Mouse (Mus musculus) hindbrain, postnatal 0 days (tissue): ENCODE results near the gene Tent4b. TPM values are rescaled to one million over a fixed set of nuclear protein-coding genes. Genes with fewer than 3 reads are reported as not detected.
A peak's percentile ranks its signal among the peaks of the same experiment; 100 is the strongest.
"Not testable (repeated sequence)": the region's sequence is repeated elsewhere in the genome, so short reads cannot be mapped to it uniquely, and the experiment has no call there.

Experiments used
- ATAC-seq: fragments of 200-750 bp; cut with Nextera tagmentation; 2 replicates; pipeline ENCODE4 v1.8.0; 2017; ENCODE audit warnings: mild to moderate bottlenecking, moderate TSS enrichment, moderate library complexity
- DNase-seq: peaks from one replicate; pipeline ENCODE4 v3.0.0-alpha.2; 2015; ENCODE audit warnings: low spot score
- H3K27ac ChIP-seq: fragments of 300-500 bp; sonication (generic); 2 replicates; pipeline ENCODE4 v1.5.1; 2014; ENCODE audit warnings: mild to moderate bottlenecking
- H3K27me3 ChIP-seq: fragments of 300-500 bp; sonication (generic); 2 replicates; pipeline ENCODE4 v1.6.1; 2014; ENCODE audit warnings: low read length, mixed read lengths; ENCODE audit not compliant: insufficient read depth
- H3K36me3 ChIP-seq: fragments of 300-500 bp; sonication (generic); 2 replicates; pipeline ENCODE4 v1.6.1; 2014; ENCODE audit warnings: low read length, mixed read lengths; ENCODE audit not compliant: insufficient read depth
- H3K4me1 ChIP-seq: fragments of 300-500 bp; sonication (generic); 2 replicates; pipeline ENCODE4 v1.6.1; 2014; ENCODE audit warnings: antibody characterized with exemption, low read length, mixed read lengths; ENCODE audit not compliant: insufficient read depth
- H3K4me2 ChIP-seq: fragments of 300-500 bp; sonication (generic); 2 replicates; pipeline ENCODE4 v1.6.1; 2014; ENCODE audit warnings: low read depth, mild to moderate bottlenecking, low read length, moderate library complexity, mixed read lengths
- H3K4me3 ChIP-seq: fragments of 300-500 bp; sonication (generic); 2 replicates; pipeline ENCODE4 v1.5.1; 2014; ENCODE audit warnings: low read length
- H3K9ac ChIP-seq: fragments of 300-500 bp; sonication (generic); replicated peaks from 2 replicates; pipeline ENCODE4 v1.6.1; 2014; ENCODE audit warnings: mild to moderate bottlenecking, low read length, moderate library complexity, mixed read lengths
- H3K9me3 ChIP-seq: fragments of 300-500 bp; sonication (generic); 2 replicates; pipeline ENCODE4 v1.6.1; 2016; ENCODE audit warnings: low read length, mixed read lengths
- CTCF ChIP-seq: IDR thresholded peaks from 2 replicates; pipeline ENCODE4 v1.5.1; 2016; ENCODE audit warnings: antibody characterized with exemption, control low read depth, low read depth
- WGBS: fragments of 180-500 bp; shearing (Covaris S2); extraction: QIAGEN DNeasy Blood & Tissue Kit; methylation state at CpG from one replicate; pipeline ENCODE4 v1.1.7; 2014; 5-methylcytosine and 5-hydroxymethylcytosine counted together
- polyA plus RNA-seq: library from polyadenylated mRNA; unstranded; fragments of >200 nt; fragmentation: Nextera tagmentation; extraction: Ambion mirVana; gene quantifications from 2 replicates; pipeline ENCODE4 v1.2.1, GENCODE M21; 2015
- total RNA-seq: library from RNA; depleted of rRNA; stranded (reverse); fragments of >200 nt; gene quantifications from 2 replicates; pipeline ENCODE4 v1.2.3, GENCODE M21; 2014

The Tent4b gene
- total and polyA plus RNA-seq, 2 experiments from 2014 or later = 7.9 to 33.6 TPM

- TF ChIP-seq CTCF = no peak
- H3K27ac ChIP-seq = no peak overlapping the region
- DNase-seq (no peak), ATAC-seq (no peak)
- no peaks in the 10 kb centered on the region for H3K9me3 ChIP-seq
- 55% methylated on average over 9 of the region's 9 CpGs for WGBS
- no peaks in the 10 kb centered on the region for H3K36me3 ChIP-seq
- H3K9ac ChIP-seq = no peak overlapping the region
- H3K4me1 ChIP-seq = peaks cover 12% of the 10 kb centered on the region
- no peaks in the 10 kb centered on the region for H3K27me3 ChIP-seq
- no peak overlapping the region for H3K4me2 ChIP-seq
- no peak overlapping the region for H3K4me3 ChIP-seq
Measured at GRCm38 (mm10) chr8:88206016-88206415, 7.0 kb downstream of the Tent4b start.

GRCm38 (mm10) chr8:88207121-88207821 lies 8.3 kb downstream of the Tent4b start:
- Histone ChIP-seq H3K9ac (no peak overlapping the region), H3K36me3 (no peaks in the 10 kb centered on the region), H3K27ac (no peak overlapping the region), H3K4me3 (no peak overlapping the region), H3K4me2 (no peak overlapping the region), H3K4me1 (no peaks in the 10 kb centered on the region), H3K9me3 (no peaks in the 10 kb centered on the region), H3K27me3 (no peaks in the 10 kb centered on the region)
- TF ChIP-seq CTCF = no peak
- no peak for ATAC-seq
- DNase-seq = no peak
- 80% methylated on average over 7 of the region's 7 CpGs for WGBS

DNA sequence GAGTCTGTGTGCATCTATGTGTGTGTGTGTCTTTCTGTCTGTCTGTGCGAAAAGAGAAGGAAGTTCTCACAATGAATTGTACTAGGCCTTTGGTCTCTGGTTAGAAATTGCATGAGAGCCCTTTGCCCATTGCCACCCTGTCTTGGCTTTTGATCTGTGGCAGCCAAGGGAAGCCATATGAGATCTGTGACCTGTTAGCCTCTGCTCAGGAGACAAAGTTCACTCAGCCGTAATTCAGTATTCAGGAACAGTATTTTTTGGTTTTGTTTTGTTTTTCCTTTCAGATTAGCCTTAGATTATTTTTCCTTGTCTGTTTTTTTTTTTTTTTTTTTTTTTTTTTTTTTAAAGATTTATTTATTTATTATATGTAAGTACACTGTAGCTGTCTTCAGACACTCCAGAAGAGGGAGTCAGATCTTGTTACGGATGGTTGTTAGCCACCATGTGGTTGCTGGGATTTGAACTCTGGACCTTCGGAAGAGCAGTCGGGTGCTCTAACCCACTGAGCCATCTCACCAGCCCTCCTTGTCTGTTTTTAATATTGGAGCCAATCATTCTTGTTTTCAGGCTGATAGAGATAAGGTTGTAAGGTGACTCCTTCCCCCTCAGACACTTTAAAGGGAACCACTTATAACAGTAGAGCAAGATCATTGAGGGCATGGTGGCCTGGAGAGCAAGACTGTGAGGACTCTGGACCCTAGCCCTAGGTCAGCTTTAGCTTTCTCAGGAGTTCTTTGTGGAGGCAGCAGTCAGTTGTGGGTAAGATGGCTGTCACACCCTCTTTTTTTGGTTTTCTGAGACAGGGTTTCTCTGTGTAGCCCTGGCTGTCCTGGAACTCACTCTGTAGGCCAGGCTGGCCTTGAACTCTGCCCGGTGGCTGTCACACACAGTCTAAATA lies 11.2 kb downstream of the Tent4b start:
- H3K4me3 ChIP-seq, H3K4me1 ChIP-seq: not testable (repeated sequence)
- 88% methylated on average over 5 of the region's 6 CpGs for WGBS

GRCm38 (mm10) chr8:88221353-88221752 lies 22.3 kb downstream of the Tent4b start:
- Histone ChIP-seq H3K4me2 (no peak overlapping the region), H3K4me1 (no peaks in the 10 kb centered on the region), H3K27me3 (no peaks in the 10 kb centered on the region), H3K27ac (no peak overlapping the region), H3K9ac (no peak overlapping the region), H3K9me3 (no peaks in the 10 kb centered on the region), H3K36me3 (no peaks in the 10 kb centered on the region), H3K4me3 (no peak overlapping the region)
- TF ChIP-seq CTCF = no peak
- WGBS = 70% methylated on average over 4 of the region's 4 CpGs
- DNase-seq = no peak
- no peak for ATAC-seq

More for the DNA sequence above, 11.2 kb downstream of the Tent4b start:
- not testable (repeated sequence) for H3K27me3 ChIP-seq, H3K9ac ChIP-seq, DNase-seq, ATAC-seq, H3K4me2 ChIP-seq, H3K9me3 ChIP-seq, H3K36me3 ChIP-seq, H3K27ac ChIP-seq

GRCm38 (mm10) chr8:88225358-88225757 lies 26.3 kb downstream of the Tent4b start:
- WGBS = 20% methylated on average over 5 of the region's 5 CpGs

DNA sequence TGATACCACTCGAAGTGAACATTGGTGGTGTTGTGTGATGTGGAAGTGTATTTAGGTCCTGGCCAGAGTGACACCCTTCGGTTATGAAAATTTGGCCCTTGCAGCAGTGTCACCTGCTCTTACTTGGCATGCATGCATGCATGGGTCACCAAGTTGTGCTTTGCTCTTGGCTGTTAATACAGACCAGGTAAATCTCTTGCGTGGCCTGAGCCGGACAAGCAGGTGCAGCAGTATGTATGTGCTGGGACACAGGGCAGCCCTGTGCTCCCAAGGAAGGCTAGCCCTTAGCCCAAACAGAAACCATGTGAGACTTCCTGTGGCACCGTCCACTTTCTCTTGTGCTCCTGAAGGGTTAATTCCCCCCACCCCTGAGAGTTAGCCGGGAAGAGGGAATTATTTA lies 28.8 kb downstream of the Tent4b start:
- WGBS = 61% methylated on average over 6 of the region's 6 CpGs
- H3K4me1 ChIP-seq = peaks cover 7% of the 10 kb centered on the region; the same call in 1 of the 2 replicates
- no peak for ATAC-seq
- H3K9ac ChIP-seq = 0 out of 2 replicates have a peak overlapping the region, but pooled peaks have one; percentile 3
- H3K27ac ChIP-seq = no peak overlapping the region; the same call in 1 of the 2 replicates
- no peak for DNase-seq
- H3K4me3 ChIP-seq = no peak overlapping the region
- no peaks in the 10 kb centered on the region for H3K27me3 ChIP-seq
- no peak overlapping the region for H3K4me2 ChIP-seq
- no peaks in the 10 kb centered on the region for H3K36me3 ChIP-seq
- no peak for TF ChIP-seq CTCF
- no peaks in the 10 kb centered on the region for H3K9me3 ChIP-seq

More at GRCm38 (mm10) chr8:88225358-88225757, 26.3 kb downstream of the Tent4b start:
- TF ChIP-seq CTCF = no peak
- no peak overlapping the region for H3K9ac ChIP-seq
- DNase-seq (no peak), ATAC-seq (0 out of 2 replicates have a peak, but pooled peaks have one; percentile 24)
- H3K27me3 ChIP-seq = no peaks in the 10 kb centered on the region
- H3K36me3 ChIP-seq = no peaks in the 10 kb centered on the region
- H3K4me3 ChIP-seq = no peak overlapping the region
- 0 out of 2 replicates have a peak overlapping the region, but pooled peaks have one; percentile 8 for H3K27ac ChIP-seq
- H3K9me3 ChIP-seq = no peaks in the 10 kb centered on the region
- peaks cover 7% of the 10 kb centered on the region; the same call in 1 of the 2 replicates for H3K4me1 ChIP-seq
- no peak overlapping the region for H3K4me2 ChIP-seq
